Mouse (Mus musculus) limb, embryonic 12.5 days (tissue): ENCODE data around the gene 4930523C07Rik. TPM values are rescaled to one million over a fixed set of nuclear protein-coding genes. Genes with fewer than 3 reads are reported as not detected.

ENCODE experiments used
- ATAC-seq: fragments of 200-750 bp; cut with Nextera tagmentation; 2 replicates; pipeline ENCODE4 v1.8.0; 2017; ENCODE audit warnings: low read depth, moderate TSS enrichment; ENCODE audit not compliant: insufficient number of reproducible peaks, insufficient read depth, low FRiP score, low TSS enrichment
- H3K27ac ChIP-seq: fragments of 300-500 bp; sonication (generic); 2 replicates; pipeline ENCODE4 v1.5.1; 2016; ENCODE audit warnings: mild to moderate bottlenecking, moderate library complexity
- H3K27me3 ChIP-seq: fragments of 300-500 bp; sonication (generic); 2 replicates; pipeline ENCODE4 v1.6.1; 2016; ENCODE audit warnings: mild to moderate bottlenecking, moderate library complexity
- H3K36me3 ChIP-seq: fragments of 300-500 bp; sonication (generic); 2 replicates; pipeline ENCODE4 v1.6.1; 2016; ENCODE audit warnings: mild to moderate bottlenecking, moderate library complexity
- H3K4me1 ChIP-seq: fragments of 300-500 bp; sonication (generic); replicated peaks from 2 replicates; pipeline ENCODE4 v1.6.1; 2016
- H3K4me2 ChIP-seq: fragments of 300-500 bp; sonication (generic); 2 replicates; pipeline ENCODE4 v1.6.1; 2016; ENCODE audit warnings: mild to moderate bottlenecking, moderate library complexity
- H3K4me3 ChIP-seq: fragments of 300-500 bp; sonication (generic); replicated peaks from 2 replicates; pipeline ENCODE4 v1.5.1; 2016; ENCODE audit warnings: mild to moderate bottlenecking
- H3K9ac ChIP-seq: fragments of 300-500 bp; sonication (generic); replicated peaks from 2 replicates; pipeline ENCODE4 v1.6.1; 2016; ENCODE audit warnings: mild to moderate bottlenecking, moderate library complexity
- H3K9me3 ChIP-seq: fragments of 300-500 bp; sonication (generic); 2 replicates; pipeline ENCODE4 v1.6.1; 2016; ENCODE audit warnings: mild to moderate bottlenecking, moderate library complexity
- WGBS: fragments of 180-500 bp; shearing (Covaris S2); methylation state at CpG from one replicate; pipeline ENCODE4 v1.1.7; 2016; 5-methylcytosine and 5-hydroxymethylcytosine counted together
- polyA plus RNA-seq: library from polyadenylated mRNA; unstranded; fragments of >200 nt; fragmentation: Nextera tagmentation; extraction: Ambion mirVana; gene quantifications from 2 replicates; pipeline ENCODE4 v1.2.1, GENCODE M21; 2016

The 4930523C07Rik gene
- polyA plus RNA-seq, 1 experiment from 2014 or later, result 3.8 TPM

DNA sequence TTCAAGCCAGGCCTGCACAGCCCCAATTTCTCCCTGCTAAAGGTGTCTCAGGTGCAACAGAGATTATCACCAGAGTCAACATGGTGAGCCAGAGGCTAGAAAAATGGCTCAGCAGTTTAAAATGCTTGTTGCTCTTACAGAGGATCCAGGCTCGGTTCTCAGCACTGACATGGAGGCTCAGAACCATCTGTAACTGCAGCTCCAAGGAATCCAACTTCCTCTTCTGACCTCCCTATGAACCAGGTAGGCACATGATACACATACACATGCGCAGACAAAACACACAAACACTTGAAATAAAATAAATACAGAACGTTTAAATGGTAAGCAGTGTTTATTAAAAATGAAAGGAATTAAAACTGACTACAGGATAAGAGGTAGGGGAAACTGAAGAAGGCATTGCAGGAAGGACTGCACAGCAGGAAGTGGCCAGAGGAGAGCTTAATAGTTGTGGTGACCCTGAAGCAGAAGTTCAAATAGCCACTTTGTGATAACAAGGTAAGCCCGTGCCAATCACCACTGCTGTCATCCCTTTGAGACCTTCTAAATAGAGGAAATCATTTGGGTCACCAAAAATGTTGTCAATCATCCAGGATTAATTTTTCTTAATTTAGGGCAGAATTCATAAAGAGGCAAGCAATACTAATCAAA is 10.1 kb upstream of the 4930523C07Rik start:
- no peak for ATAC-seq
- Histone ChIP-seq H3K36me3 (no peaks in the 10 kb centered on the region), H3K4me2 (no peak overlapping the region), H3K27me3 (no peaks in the 10 kb centered on the region), H3K4me1 (no peaks in the 10 kb centered on the region), H3K9ac (no peak overlapping the region), H3K9me3 (no peaks in the 10 kb centered on the region), H3K4me3 (no peak overlapping the region), H3K27ac (no peak overlapping the region)
- 80% methylated on average over 4 of the region's 4 CpGs for WGBS

DNA sequence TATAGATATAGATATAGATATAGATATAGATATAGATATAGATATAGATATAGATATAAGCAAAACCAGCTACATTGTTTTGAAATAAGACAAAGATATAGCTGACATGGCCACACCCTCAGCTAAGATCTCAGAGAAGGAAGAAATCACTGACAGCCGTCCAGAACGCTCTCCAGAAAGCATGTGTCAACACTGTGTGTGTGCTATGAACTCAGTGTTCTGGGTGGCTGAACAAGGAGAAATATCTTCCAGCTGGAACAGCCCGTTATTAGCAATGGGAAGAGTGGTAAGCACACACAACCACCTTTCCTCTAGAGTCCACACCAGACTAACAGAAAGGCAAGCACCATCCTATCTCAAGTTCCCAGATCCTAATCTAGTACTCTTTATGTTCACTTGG is 8.6 kb upstream of the 4930523C07Rik start:
- Histone ChIP-seq H3K4me2 (no peak overlapping the region), H3K36me3 (no peaks in the 10 kb centered on the region), H3K4me3 (no peak overlapping the region), H3K27me3 (no peaks in the 10 kb centered on the region), H3K9me3 (no peaks in the 10 kb centered on the region), H3K27ac (no peak overlapping the region), H3K4me1 (no peaks in the 10 kb centered on the region), H3K9ac (no peak overlapping the region)
- no peak for ATAC-seq
- 79% methylated on average over 3 of the region's 3 CpGs for WGBS

DNA sequence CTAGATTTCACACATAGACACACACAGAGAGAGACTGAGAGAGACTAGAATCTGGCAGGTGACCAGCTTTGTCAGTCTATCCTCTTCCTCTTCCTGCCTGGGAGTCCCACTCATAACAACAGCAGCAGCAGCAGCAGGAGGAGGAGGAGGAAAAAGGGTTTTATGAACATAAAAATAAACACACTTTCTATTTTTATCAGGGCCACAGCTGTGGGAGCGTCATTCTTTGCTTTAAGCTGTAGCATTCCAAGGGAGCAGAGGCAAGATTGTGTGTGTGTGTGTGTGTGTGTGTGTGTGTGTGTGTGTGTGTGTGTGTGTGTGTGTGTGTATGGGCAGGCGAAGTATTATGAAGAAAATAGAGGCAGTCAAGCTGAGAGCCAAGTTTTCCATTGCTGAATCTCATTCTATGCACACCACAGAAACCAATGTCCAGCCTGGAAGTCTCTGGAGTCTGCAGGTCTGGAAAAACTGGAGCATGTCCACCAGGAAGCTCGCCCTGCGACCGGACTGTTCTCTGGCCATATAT is 7.1 kb upstream of the 4930523C07Rik start:
- 82% methylated on average over 5 of the region's 5 CpGs for WGBS
- no peak for ATAC-seq
- no peak overlapping the region for H3K4me2 ChIP-seq

DNA sequence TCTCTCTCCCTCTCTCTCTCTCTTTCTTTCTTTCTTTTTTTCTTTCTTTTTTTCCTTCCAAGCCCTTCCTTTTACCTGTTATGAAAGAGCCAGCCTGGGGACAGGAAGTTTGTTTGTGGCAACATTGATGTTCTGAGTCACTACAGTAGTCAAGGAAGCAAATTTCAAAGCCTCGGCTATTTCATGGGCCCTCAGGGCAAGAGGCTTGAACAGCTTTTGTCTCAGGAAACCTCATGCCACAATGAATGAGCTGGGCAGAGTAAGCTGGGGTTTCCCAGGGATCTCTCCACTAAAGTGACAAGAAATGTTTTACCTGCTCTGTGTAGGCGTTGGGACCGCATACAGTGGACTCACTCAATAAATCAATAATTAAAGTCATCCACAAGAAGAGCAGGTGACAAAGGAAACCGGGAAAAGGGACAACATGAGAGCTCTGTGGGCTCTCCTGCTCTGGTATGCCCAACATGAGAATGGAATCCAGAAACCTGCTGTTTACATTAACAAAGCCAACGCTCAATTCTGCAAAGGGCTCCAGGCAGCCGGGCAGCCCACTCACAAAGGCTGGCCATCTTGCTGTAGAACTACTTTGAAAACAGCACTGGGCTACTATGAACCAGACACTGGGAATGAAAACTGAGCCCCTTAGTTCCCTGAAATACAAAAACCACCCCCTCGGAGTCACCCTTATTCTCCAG is 4.1 kb upstream of the 4930523C07Rik start:
- Histone ChIP-seq H3K27ac (no peak overlapping the region), H3K4me3 (no peak overlapping the region), H3K27me3 (0 out of 2 replicates have a peak, but pooled peaks cover 7% of the 10 kb centered on the region), H3K4me2 (no peak overlapping the region), H3K9me3 (no peaks in the 10 kb centered on the region), H3K9ac (no peak overlapping the region), H3K36me3 (no peaks in the 10 kb centered on the region), H3K4me1 (no peaks in the 10 kb centered on the region)
- 61% methylated on average over 7 of the region's 7 CpGs for WGBS
- no peak for ATAC-seq

More for the DNA sequence above, 7.1 kb upstream of the 4930523C07Rik start:
- Histone ChIP-seq H3K4me1 (no peaks in the 10 kb centered on the region), H3K4me3 (no peak overlapping the region), H3K27ac (no peak overlapping the region), H3K36me3 (no peaks in the 10 kb centered on the region), H3K27me3 (no peaks in the 10 kb centered on the region), H3K9me3 (no peaks in the 10 kb centered on the region), H3K9ac (no peak overlapping the region)

DNA sequence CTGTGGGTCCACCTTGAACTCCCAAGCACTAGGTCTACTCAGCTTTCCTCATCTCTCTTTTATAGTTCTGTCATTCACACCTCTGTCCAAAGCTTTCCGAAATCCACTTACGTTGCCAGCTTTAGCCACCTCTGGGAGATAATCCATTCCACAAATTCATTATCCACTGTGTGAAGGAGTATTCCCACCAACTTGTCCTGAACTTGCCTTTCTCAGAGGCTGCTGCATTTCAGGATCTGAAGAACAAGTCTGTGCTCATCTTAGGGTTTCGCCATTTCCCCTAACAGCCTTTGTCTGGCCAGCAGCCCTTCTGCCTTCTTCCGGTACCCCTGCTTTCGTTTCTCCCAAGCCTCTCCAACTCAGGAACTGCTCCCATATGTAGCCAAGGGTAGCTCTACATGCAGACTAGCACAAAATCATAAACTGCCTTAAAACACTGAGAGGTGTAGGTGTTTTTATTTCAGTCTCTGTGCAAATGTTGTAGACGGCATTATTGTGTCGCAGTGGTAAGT is 2.9 kb upstream of the 4930523C07Rik start:
- no peak overlapping the region for H3K27ac ChIP-seq
- WGBS, result 89% methylated on average over 7 of the region's 7 CpGs
- H3K36me3 ChIP-seq, result no peaks in the 10 kb centered on the region
- ATAC-seq, result no peak
- H3K9ac ChIP-seq, result no peak overlapping the region
- H3K4me2 ChIP-seq, result no peak overlapping the region
- no peak overlapping the region for H3K4me3 ChIP-seq
- no peaks in the 10 kb centered on the region for H3K4me1 ChIP-seq
- no peaks in the 10 kb centered on the region for H3K9me3 ChIP-seq
- 0 out of 2 replicates have a peak, but pooled peaks cover 7% of the 10 kb centered on the region for H3K27me3 ChIP-seq

DNA sequence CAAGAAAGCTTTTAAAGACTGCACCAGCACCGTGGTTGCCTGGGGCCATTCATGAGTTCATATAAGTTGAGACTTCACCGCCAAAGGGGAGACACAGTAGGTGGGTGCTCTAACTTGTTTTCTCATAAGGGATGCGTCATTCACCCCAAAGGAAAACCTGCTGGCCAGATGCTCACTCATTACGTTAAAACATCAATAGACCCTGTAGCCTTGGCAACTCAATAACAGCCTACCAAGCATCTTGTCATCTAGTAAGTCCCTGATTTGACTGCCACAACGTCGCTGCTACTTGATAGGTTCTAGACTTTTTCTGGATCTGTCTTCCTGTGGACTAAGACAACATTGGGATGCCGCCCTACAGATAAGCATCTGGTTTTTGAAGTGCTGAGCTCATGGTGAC is 1.8 kb upstream of the 4930523C07Rik start:
- 0 out of 2 replicates have a peak, but pooled peaks cover 7% of the 10 kb centered on the region for H3K27me3 ChIP-seq
- no peak overlapping the region for H3K4me3 ChIP-seq
- no peak overlapping the region for H3K27ac ChIP-seq
- no peaks in the 10 kb centered on the region for H3K9me3 ChIP-seq
- no peaks in the 10 kb centered on the region for H3K36me3 ChIP-seq
- no peak overlapping the region for H3K4me2 ChIP-seq
- no peaks in the 10 kb centered on the region for H3K4me1 ChIP-seq
- ATAC-seq, result no peak
- 78% methylated on average over 7 of the region's 7 CpGs for WGBS
- no peak overlapping the region for H3K9ac ChIP-seq

DNA sequence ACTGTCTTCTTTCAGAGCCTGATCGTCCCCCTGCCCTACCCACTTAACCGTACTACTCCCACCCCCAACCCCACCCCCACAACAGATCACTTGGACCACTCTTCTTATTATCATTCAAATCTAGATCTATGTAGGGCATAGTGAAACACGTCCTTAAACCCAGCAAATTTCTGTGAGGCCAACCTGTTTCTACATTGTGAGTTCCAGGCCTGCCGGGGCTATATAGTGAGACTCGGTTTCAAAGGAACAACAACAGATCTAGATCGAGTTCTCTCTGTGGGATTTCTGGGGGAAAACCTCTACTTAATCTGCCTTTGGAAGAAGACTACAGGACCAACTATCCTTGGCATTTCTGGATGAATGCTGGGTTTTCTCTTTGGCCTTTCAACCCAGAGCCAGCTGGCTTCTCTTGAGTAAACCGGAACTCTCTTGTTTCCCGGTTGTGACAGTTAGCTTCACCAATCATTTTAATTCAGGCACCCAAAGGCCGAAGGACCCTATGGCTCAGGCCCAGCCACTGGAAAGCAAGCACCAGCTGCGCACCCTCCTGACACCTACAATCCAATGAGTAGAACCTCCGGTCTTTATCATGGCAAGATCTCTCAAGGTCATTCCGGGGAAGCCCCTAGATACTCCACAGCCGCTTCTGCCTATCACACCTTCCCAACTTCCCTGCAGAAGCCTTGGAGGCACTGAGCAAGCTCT is 759 bp upstream of the 4930523C07Rik start:
- Histone ChIP-seq H3K27me3 (0 out of 2 replicates have a peak, but pooled peaks cover 7% of the 10 kb centered on the region), H3K4me2 (peak overlapping the region; percentile 76), H3K4me3 (no peak overlapping the region), H3K27ac (no peak overlapping the region), H3K9me3 (no peaks in the 10 kb centered on the region), H3K9ac (no peak overlapping the region), H3K4me1 (no peaks in the 10 kb centered on the region), H3K36me3 (no peaks in the 10 kb centered on the region)
- no peak for ATAC-seq
- WGBS, result 89% methylated on average over 13 of the region's 13 CpGs

DNA sequence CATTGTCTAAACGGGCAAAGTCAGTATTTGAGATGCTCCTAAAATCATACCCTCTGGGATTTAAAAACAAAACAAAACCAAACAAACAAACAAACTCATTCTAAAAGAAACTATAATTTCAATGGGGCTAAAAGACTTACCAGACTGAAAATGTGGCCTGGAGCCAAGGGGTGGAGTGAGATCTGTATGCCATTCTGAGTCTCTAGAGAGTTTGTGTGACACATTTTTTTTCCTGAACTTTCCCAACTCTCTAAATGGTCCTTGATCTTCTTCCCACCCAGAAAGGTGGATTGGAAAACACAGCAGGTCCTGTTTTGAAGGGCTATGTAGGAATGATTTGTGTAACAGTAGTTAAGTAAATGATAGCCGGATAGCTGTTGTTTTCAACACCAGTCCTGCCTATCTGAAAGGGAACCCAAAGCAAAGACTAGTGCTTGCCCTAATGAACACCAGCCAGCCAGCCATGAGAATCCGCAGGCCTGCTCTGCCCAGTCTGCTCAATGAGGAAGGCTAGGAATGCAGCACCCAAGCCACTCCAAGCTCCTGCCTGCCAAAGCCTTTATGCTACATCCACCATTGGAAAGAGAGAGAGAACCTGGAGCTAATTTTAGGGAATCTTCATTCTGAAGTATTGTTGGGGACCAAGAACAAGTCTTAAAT is 1.0 kb downstream of the 4930523C07Rik start:
- no peak for ATAC-seq
- WGBS, result 59% methylated on average over 3 of the region's 3 CpGs
- H3K27me3 ChIP-seq, result 0 out of 2 replicates have a peak, but pooled peaks cover 7% of the 10 kb centered on the region
- no peaks in the 10 kb centered on the region for H3K4me1 ChIP-seq
- no peak overlapping the region for H3K27ac ChIP-seq
- no peaks in the 10 kb centered on the region for H3K9me3 ChIP-seq
- H3K4me2 ChIP-seq, result peak overlapping the region; percentile 76
- no peak overlapping the region for H3K9ac ChIP-seq
- H3K4me3 ChIP-seq, result peak overlapping the region; percentile 49; the same call in 1 of the 2 replicates
- no peaks in the 10 kb centered on the region for H3K36me3 ChIP-seq

DNA sequence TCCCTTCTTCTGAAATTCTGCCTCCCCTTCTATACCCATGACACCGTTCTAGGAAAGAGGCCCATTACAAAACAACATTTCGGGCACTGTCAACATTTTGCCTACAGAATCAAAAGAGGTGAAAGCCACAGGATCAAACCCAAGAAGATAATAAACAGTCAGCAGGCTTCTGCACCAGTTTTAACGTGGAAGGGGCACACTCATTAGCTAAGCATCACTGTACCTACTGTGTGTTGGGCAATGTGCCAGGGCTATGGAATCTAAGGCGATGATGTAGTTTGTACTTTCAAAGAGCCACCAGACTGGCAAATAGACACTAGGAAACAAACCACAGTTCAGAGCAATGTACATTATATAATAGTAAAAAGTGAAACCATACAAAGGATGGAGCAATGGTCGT is 1.8 kb downstream of the 4930523C07Rik start:
- no peak overlapping the region for H3K27ac ChIP-seq
- H3K9ac ChIP-seq, result no peak overlapping the region
- no peak for ATAC-seq
- 90% methylated on average over 5 of the region's 5 CpGs for WGBS
- no peaks in the 10 kb centered on the region for H3K36me3 ChIP-seq
- H3K4me1 ChIP-seq, result no peaks in the 10 kb centered on the region
- H3K4me2 ChIP-seq, result no peak overlapping the region
- no peaks in the 10 kb centered on the region for H3K9me3 ChIP-seq
- H3K4me3 ChIP-seq, result no peak overlapping the region
- H3K27me3 ChIP-seq, result 0 out of 2 replicates have a peak, but pooled peaks cover 7% of the 10 kb centered on the region

DNA sequence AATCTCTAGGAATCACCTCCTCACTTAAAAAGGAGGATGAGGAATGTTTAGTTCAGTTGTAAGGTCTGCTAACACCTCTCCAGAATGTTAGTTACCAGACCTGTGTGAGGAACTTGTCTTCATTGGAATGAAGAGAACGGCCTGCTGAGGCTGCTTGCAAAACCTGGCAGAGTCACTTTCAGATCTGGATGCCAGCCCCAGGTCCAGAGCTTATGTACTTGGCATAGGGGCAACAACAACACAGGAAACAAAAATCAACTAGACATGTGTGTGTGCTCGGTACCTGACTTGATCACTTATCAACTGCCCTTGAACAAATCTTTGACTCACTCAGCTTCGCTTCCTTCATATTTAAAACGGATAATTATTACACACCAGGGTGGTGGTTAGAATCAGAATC is 2.6 kb downstream of the 4930523C07Rik start:
- 71% methylated on average over 4 of the region's 4 CpGs for WGBS
- H3K4me2 ChIP-seq, result no peak overlapping the region

More for the DNA sequence above, 2.6 kb downstream of the 4930523C07Rik start:
- Histone ChIP-seq H3K27ac (no peak overlapping the region), H3K9me3 (no peaks in the 10 kb centered on the region), H3K4me1 (no peaks in the 10 kb centered on the region), H3K27me3 (0 out of 2 replicates have a peak, but pooled peaks cover 7% of the 10 kb centered on the region), H3K9ac (no peak overlapping the region), H3K4me3 (no peak overlapping the region), H3K36me3 (no peaks in the 10 kb centered on the region)
- no peak for ATAC-seq
